Mouse (Mus musculus) megakaryocyte-erythroid progenitor cell, adult 5 weeks (primary cell): ENCODE measurements around the gene Slc25a27. TPM values are rescaled to one million over a fixed set of nuclear protein-coding genes. Genes with fewer than 3 reads are reported as not detected.

Experiments
- polyA plus RNA-seq: library from polyadenylated mRNA; stranded (reverse); fragments of >175 nt; gene quantifications from 2 replicates; pipeline ENCODE4 v1.2.3, GENCODE M21; 2012

Slc25a27 gene
- polyA plus RNA-seq, result 1.1 and 2.2 TPM in 2 replicates

GRCm38 (mm10) chr17:43666576-43667289 lies at the start of gene Slc25a27:
Slc25a27 (minus strand) TSS chr17:43667214.

DNA sequence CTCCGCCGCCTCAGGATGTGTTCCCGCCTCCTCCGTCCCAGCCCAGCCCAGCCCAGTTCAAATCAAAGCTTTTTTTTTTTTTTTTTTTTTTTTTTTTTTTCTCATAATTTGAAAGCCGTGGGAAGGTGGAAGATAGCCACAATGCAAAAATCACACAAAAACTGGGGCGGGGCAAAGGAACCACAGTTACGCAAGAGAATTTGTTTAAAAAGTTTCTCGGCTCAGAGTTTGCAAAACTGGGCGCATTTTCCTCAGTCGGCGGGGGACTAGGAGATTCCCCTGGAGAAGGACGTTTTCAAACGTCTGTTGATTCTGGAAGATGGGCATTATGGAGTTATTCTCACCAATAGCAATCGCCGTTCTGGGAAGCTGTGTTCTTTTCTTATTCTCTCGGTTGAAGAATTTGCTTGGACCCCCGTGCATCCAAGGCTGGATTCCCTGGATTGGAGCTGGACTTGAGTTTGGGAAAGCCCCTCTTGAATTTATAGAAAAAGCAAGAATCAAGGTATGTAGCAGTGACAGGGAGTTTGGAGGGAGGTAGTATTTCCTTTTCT lies 353 bp upstream of the Slc25a27 start, which contains the start of gene Cyp39a1:
Gene Cyp39a1 (plus strand): TSS at position 136 of the 554 bp plus-strand sequence.

GRCm38 (mm10) chr17:43629496-43630426 lies 37.3 kb downstream of the Slc25a27 start, which contains the start of gene Tdrd6:
Tdrd6 (minus strand) TSS chr17:43630299.

Other genes starting within 250 kb of the Slc25a27 start
- not detected in 2 replicates for gene Mep1a, start 164.4 kb downstream of the Slc25a27 start, polyA plus RNA-seq
- gene Ankrd66, start 123.6 kb downstream of the Slc25a27 start, polyA plus RNA-seq, result not detected in 2 replicates
- gene Pla2g7, start 99.1 kb downstream of the Slc25a27 start, polyA plus RNA-seq, result 0.05 and 0.15 TPM in 2 replicates
- gene Tdrd6, start 36.9 kb downstream of the Slc25a27 start, polyA plus RNA-seq, result not detected in 2 replicates
- 0.10 and 0.16 TPM in 2 replicates for gene Cyp39a1, start 211 bp upstream of the Slc25a27 start, polyA plus RNA-seq
- gene Rcan2, start 134.1 kb upstream of the Slc25a27 start, polyA plus RNA-seq, result 0.03 and 0.14 TPM in 2 replicates